Mouse (Mus musculus): Measurements from ENCODE around the gene Rbbp6. TPM values are rescaled to one million over a fixed set of nuclear protein-coding genes. Genes with fewer than 3 reads are reported as not detected.
A peak's percentile ranks its signal among the peaks of the same experiment; 100 is the strongest.

The Rbbp6 gene
- 24.4 and 25.6 TPM in 2 replicates for polyA plus RNA-seq (2015; fragmentation: Nextera tagmentation; extraction: Ambion mirVana)

DNA sequence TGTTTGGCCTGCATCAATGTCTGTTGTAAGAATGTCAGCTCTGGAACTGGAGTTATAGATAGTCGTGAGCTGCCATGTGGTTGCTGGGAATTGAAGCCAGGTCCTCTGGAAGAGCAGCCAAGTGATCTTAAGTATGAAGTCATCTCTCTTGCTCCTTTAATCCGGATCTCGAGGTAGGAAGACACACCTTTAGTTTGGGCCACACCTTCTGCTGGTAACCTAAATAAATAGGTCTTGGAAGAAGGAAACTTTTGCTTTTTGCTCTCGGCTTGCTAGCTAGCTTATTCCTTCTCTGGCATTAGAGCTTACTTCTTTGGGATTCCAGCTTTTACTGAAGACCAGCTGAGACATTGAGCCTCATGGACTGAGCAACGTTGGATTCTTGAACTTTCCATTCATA, at the start of gene Rbbp6:
Rbbp6 (plus strand) TSS at position 301 of the 400 bp plus-strand sequence.
- H3K9ac ChIP-seq (ENCODE audit: low read depth, low read length), result no peak within 1 kb of the TSS
- no peak for ATAC-seq (replicated peaks; ENCODE audit: low FRiP score, low read depth)
- H3K36me3 ChIP-seq (ENCODE audit: insufficient read depth, low read length), result no peaks in the 10 kb centered on the region
- H3K4me1 ChIP-seq (replicated peaks; ENCODE audit: insufficient read depth, low read length), result no peaks in the 10 kb centered on the region
- no peak within 1 kb of the TSS for H3K27ac ChIP-seq
- no peaks in the 10 kb centered on the region for H3K27me3 ChIP-seq (ENCODE audit: insufficient read depth, low read length)
- H3K9me3 ChIP-seq (replicated peaks; ENCODE audit: low read length), result no peaks in the 10 kb centered on the region
- DNase-seq (ENCODE audit: low spot score), result no peak
- 77% methylated on average over 5 of the region's 5 CpGs for WGBS
- no peak within 1 kb of the TSS for H3K4me2 ChIP-seq (ENCODE audit: low read length)
- no peak for TF ChIP-seq CTCF (IDR thresholded peaks at IDR 0.05; ENCODE audit: low read depth)
- H3K4me3 ChIP-seq (replicated peaks; ENCODE audit: low read depth, low read length), result no peak within 1 kb of the TSS

- WGBS, result 45% methylated on average over 13 of the region's 13 CpGs
- peak; percentile 89 for TF ChIP-seq CTCF (IDR thresholded peaks at IDR 0.05; ENCODE audit: low read depth)
- ATAC-seq (replicated peaks; ENCODE audit: low FRiP score, low read depth) (no peak), DNase-seq (ENCODE audit: low spot score) (peak; percentile 89)
- H3K27me3 ChIP-seq (ENCODE audit: insufficient read depth, low read length), result no peaks in the 10 kb centered on the region
- H3K36me3 ChIP-seq (ENCODE audit: insufficient read depth, low read length), result no peaks in the 10 kb centered on the region
- no peaks in the 10 kb centered on the region for H3K4me1 ChIP-seq (replicated peaks; ENCODE audit: insufficient read depth, low read length)
- no peak overlapping the region for H3K9ac ChIP-seq (ENCODE audit: low read depth, low read length)
- H3K9me3 ChIP-seq (replicated peaks; ENCODE audit: low read length), result no peaks in the 10 kb centered on the region
- H3K27ac ChIP-seq, result no peak overlapping the region
- H3K4me2 ChIP-seq (ENCODE audit: low read length), result no peak overlapping the region
- no peak overlapping the region for H3K4me3 ChIP-seq (replicated peaks; ENCODE audit: low read depth, low read length)
Observed at GRCm38 (mm10) chr7:122919728-122920582, 45.5 kb upstream of the Rbbp6 start.

GRCm38 (mm10) chr7:122921537-122921936, 43.9 kb upstream of the Rbbp6 start:
- Histone ChIP-seq H3K9me3 (replicated peaks; ENCODE audit: low read length) (no peaks in the 10 kb centered on the region), H3K36me3 (ENCODE audit: insufficient read depth, low read length) (no peaks in the 10 kb centered on the region), H3K27me3 (ENCODE audit: insufficient read depth, low read length) (no peaks in the 10 kb centered on the region), H3K4me1 (replicated peaks; ENCODE audit: insufficient read depth, low read length) (no peaks in the 10 kb centered on the region), H3K27ac (no peak overlapping the region), H3K4me3 (replicated peaks; ENCODE audit: low read depth, low read length) (no peak overlapping the region), H3K9ac (ENCODE audit: low read depth, low read length) (no peak overlapping the region), H3K4me2 (ENCODE audit: low read length) (no peak overlapping the region)
- no peak for ATAC-seq (replicated peaks; ENCODE audit: low FRiP score, low read depth)
- peak; percentile 56 for TF ChIP-seq CTCF (IDR thresholded peaks at IDR 0.05; ENCODE audit: low read depth)
- WGBS, result 83% methylated on average over 9 of the region's 9 CpGs
- no peak for DNase-seq (ENCODE audit: low spot score)

GRCm38 (mm10) chr7:122924256-122924655, 41.2 kb upstream of the Rbbp6 start:
- Histone ChIP-seq H3K4me3 (replicated peaks; ENCODE audit: low read depth, low read length) (no peak overlapping the region), H3K4me1 (replicated peaks; ENCODE audit: insufficient read depth, low read length) (no peaks in the 10 kb centered on the region), H3K27ac (no peak overlapping the region), H3K4me2 (ENCODE audit: low read length) (no peak overlapping the region), H3K9me3 (replicated peaks; ENCODE audit: low read length) (no peaks in the 10 kb centered on the region), H3K27me3 (ENCODE audit: insufficient read depth, low read length) (no peaks in the 10 kb centered on the region), H3K9ac (ENCODE audit: low read depth, low read length) (no peak overlapping the region), H3K36me3 (ENCODE audit: insufficient read depth, low read length) (no peaks in the 10 kb centered on the region)
- no peak for ATAC-seq (replicated peaks; ENCODE audit: low FRiP score, low read depth)
- WGBS, result 71% methylated on average over 3 of the region's 3 CpGs
- TF ChIP-seq CTCF (IDR thresholded peaks at IDR 0.05; ENCODE audit: low read depth), result no peak
- DNase-seq (ENCODE audit: low spot score), result no peak

GRCm38 (mm10) chr7:122930494-122930893, 35.0 kb upstream of the Rbbp6 start:
- no peak for TF ChIP-seq CTCF (IDR thresholded peaks at IDR 0.05; ENCODE audit: low read depth)
- ATAC-seq (replicated peaks; ENCODE audit: low FRiP score, low read depth) (no peak), DNase-seq (ENCODE audit: low spot score) (no peak)
- H3K4me1 ChIP-seq (replicated peaks; ENCODE audit: insufficient read depth, low read length), result no peaks in the 10 kb centered on the region
- no peak overlapping the region for H3K27ac ChIP-seq
- no peak overlapping the region for H3K9ac ChIP-seq (ENCODE audit: low read depth, low read length)
- H3K4me3 ChIP-seq (replicated peaks; ENCODE audit: low read depth, low read length), result no peak overlapping the region
- H3K27me3 ChIP-seq (ENCODE audit: insufficient read depth, low read length), result no peaks in the 10 kb centered on the region
- H3K4me2 ChIP-seq (ENCODE audit: low read length), result no peak overlapping the region
- H3K9me3 ChIP-seq (replicated peaks; ENCODE audit: low read length), result no peaks in the 10 kb centered on the region
- WGBS, result 30% methylated on average over 3 of the region's 3 CpGs
- no peaks in the 10 kb centered on the region for H3K36me3 ChIP-seq (ENCODE audit: insufficient read depth, low read length)

DNA sequence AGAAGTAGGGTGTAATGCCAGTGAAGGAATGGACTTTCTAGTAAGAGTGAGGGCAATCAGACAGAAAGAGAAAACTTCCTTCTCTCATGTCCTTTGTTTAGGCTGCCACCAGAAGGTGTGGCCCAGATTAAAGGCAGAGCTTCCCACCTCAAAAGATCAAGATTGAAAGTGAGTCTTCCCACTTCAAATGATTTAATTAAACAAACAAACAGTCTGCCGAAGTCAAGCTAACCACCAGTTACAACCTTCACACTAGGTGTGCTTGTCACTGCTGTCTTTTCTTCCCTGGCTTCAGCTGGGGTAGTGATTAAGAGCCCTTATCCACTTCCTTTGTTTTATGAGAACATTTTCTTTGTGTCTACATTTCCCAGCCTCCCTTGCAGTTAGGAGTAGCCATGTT, 33.3 kb upstream of the Rbbp6 start:
- TF ChIP-seq CTCF (IDR thresholded peaks at IDR 0.05; ENCODE audit: low read depth), result no peak
- Histone ChIP-seq H3K4me2 (ENCODE audit: low read length) (no peak overlapping the region), H3K4me3 (replicated peaks; ENCODE audit: low read depth, low read length) (no peak overlapping the region), H3K27ac (no peak overlapping the region), H3K4me1 (replicated peaks; ENCODE audit: insufficient read depth, low read length) (no peaks in the 10 kb centered on the region), H3K27me3 (ENCODE audit: insufficient read depth, low read length) (no peaks in the 10 kb centered on the region), H3K9me3 (replicated peaks; ENCODE audit: low read length) (no peaks in the 10 kb centered on the region), H3K36me3 (ENCODE audit: insufficient read depth, low read length) (no peaks in the 10 kb centered on the region), H3K9ac (ENCODE audit: low read depth, low read length) (no peak overlapping the region)
- WGBS, result 5% methylated on average over 1 of the region's 1 CpGs
- ATAC-seq (replicated peaks; ENCODE audit: low FRiP score, low read depth) (no peak), DNase-seq (ENCODE audit: low spot score) (no peak)
